Comparison of ENCODE assay signal across 21 mouse cellular contexts in the genomic region with DNA sequence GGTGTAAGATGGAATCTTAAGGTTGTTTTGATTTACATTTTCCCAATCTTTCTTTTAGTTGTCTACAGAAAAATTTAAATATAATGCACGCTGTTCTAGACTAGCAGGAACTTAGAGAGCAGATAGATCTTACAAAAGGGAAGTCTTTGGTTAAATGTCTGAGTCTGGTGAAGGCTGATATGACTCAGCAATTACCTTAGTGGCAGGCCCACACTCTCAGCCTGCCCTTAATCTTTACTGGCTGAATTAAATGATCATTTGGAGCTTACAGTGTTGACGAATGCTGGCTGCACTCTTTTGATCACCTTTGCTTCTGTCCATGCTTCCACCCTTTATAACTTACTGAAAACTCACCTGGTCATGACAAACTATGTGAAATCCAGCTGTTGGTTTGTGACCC. TPM values are rescaled to one million over a fixed set of nuclear protein-coding genes. Genes with fewer than 3 reads are reported as not detected.
DNase-seq lines count a peak whose midpoint lies in the region; ATAC-seq lines count a peak whose summit lies in the region.
"Had no signal": no experiment of that assay in that cellular context is flagged by ENCODE, and none has a peak within 500 bp of the region (broad histone marks: within the 10 kb centered on the region; RNA-seq: fewer than 3 reads in every experiment).

No protein-coding gene starts in this region.

- whole genome bisulfite sequencing in forebrain, embryonic 10.5 days, result 81% methylated on average over 2 of the region's 2 CpGs

- H3K27ac ChIP-seq in forebrain, embryonic 10.5 days, result no peak overlapping the region
- H3K27ac ChIP-seq: embryonic facial prominence, embryonic 10.5 days; forebrain, embryonic 12.5 days; heart, embryonic 15.5 days; hindbrain, postnatal 0 days; stomach, postnatal 0 days had no signal

- peaks cover 47% of the 10 kb centered on the region for H3K4me1 ChIP-seq in megakaryocyte, embryonic 14.5 days
- peaks cover 10% of the 10 kb centered on the region for H3K4me1 ChIP-seq in forebrain, embryonic 10.5 days
- H3K4me1 ChIP-seq: embryonic facial prominence, embryonic 10.5 days; forebrain, embryonic 12.5 days; heart, embryonic 15.5 days had no signal

- DNase-seq in A20 (ENCODE audit: low read depth, low spot score) (peak; percentile 52), MN1 (ENCODE audit: low spot score) (peak; percentile 37)
- no peak for DNase-seq in forebrain, embryonic 10.5 days (ENCODE audit: extremely low spot score, low spot score)
- DNase-seq in right cerebral cortex, postnatal 25 days, result no peak
- DNase-seq in thymus, postnatal 25 days, result no peak
- DNase-seq: adrenal gland, postnatal 14 days; cerebellum, adult 2 months; gastrocnemius, postnatal 10 days; heart, postnatal 4 days; kidney, adult 2 months; kidney, postnatal 14 days; left cerebral cortex, postnatal 4 days; lung, postnatal 10 days had no signal

- ATAC-seq in hematopoietic stem cell, adult 5-6 weeks (replicated peaks in 1 of 2; ENCODE audit: insufficient read depth in 1 of 2, low FRiP score in 2 of 2, low TSS enrichment in 1 of 2, low read depth in 1 of 2, poor library complexity in 2 of 2, severe bottlenecking in 2 of 2), result peak; percentile 81 to 92
- ATAC-seq: hindbrain, postnatal 0 days; midbrain, embryonic 16.5 days had no signal

- no peaks in the 10 kb centered on the region for H3K9me3 ChIP-seq in megakaryocyte, embryonic 14.5 days
- H3K9me3 ChIP-seq in forebrain, embryonic 10.5 days, result no peaks in the 10 kb centered on the region
- H3K9me3 ChIP-seq: embryonic facial prominence, embryonic 10.5 days; forebrain, embryonic 12.5 days; heart, embryonic 15.5 days had no signal

- H3K27me3 ChIP-seq in megakaryocyte, embryonic 14.5 days (replicated peaks), result no peaks in the 10 kb centered on the region
- no peaks in the 10 kb centered on the region for H3K27me3 ChIP-seq in forebrain, embryonic 10.5 days (ENCODE audit: poor library complexity, severe bottlenecking)
- H3K27me3 ChIP-seq: forebrain, embryonic 12.5 days; heart, embryonic 15.5 days had no signal

- H3K36me3 ChIP-seq in megakaryocyte, embryonic 14.5 days (replicated peaks; ENCODE audit: low read length), result peaks cover 2% of the 10 kb centered on the region
- H3K36me3 ChIP-seq in forebrain, embryonic 10.5 days (replicated peaks), result no peaks in the 10 kb centered on the region
- H3K36me3 ChIP-seq: embryonic facial prominence, embryonic 10.5 days; forebrain, embryonic 12.5 days; heart, embryonic 15.5 days had no signal

- peak overlapping the region; percentile 59 for H3K4me3 ChIP-seq in megakaryocyte, embryonic 14.5 days (replicated peaks)
- H3K4me3 ChIP-seq in forebrain, embryonic 10.5 days, result no peak overlapping the region
- H3K4me3 ChIP-seq: embryonic facial prominence, embryonic 10.5 days; forebrain, embryonic 12.5 days; heart, embryonic 15.5 days had no signal

RNA-seq across cellular contexts. Expression of a gene that starts 17.1 kb away (rescaled TPM):
- 9.4 and 12.0 TPM in 2 replicates for total RNA-seq in hematopoietic stem cell, adult 5-6 weeks (2017)
- polyA plus RNA-seq in megakaryocyte, embryonic 14.5 days (2012; ENCODE audit: insufficient read depth, low replicate concordance), result 0.58 and 0.97 TPM in 2 replicates
- 1.3 and 1.6 TPM in 2 replicates for polyA plus RNA-seq in forebrain, embryonic 10.5 days (2016; fragmentation: Nextera tagmentation; extraction: Ambion mirVana)

Comparison
In these comparisons a context has a peak if more than half of its experiments do, and no peak if none do; other contexts are left out.
1. DNase-seq: peak in A20 (single experiment) and MN1 (single experiment); none in forebrain, embryonic 10.5 days (single experiment), right cerebral cortex, postnatal 25 days (single experiment) and thymus, postnatal 25 days (single experiment).